Mouse (Mus musculus) embryonic stem cell, embryonic (primary cell): ENCODE data around the gene Pltp.

Experiments
- CTCF ChIA-PET, 4 experiments: fragments of 300-600 bp in 2 of 4; fragments of 350-600 bp in 2 of 4; sonication (Branson Sonifier 250); formaldehyde crosslinking; loops; one replicate each; lab custom pipeline; 2022; ENCODE audit warnings: inconsistent platforms in 2 of 4; lab: Charles Lee
- POLR2A ChIA-PET, 4 experiments: fragments of 300-600 bp in 2 of 4; fragments of 350-600 bp in 2 of 4; sonication (Branson Sonifier 250); formaldehyde crosslinking; loops; one replicate each; lab custom pipeline; 2022; ENCODE audit warnings: antibody characterized with exemption in 4 of 4, inconsistent platforms in 1 of 4; lab: Charles Lee

Gene Pltp

DNA sequence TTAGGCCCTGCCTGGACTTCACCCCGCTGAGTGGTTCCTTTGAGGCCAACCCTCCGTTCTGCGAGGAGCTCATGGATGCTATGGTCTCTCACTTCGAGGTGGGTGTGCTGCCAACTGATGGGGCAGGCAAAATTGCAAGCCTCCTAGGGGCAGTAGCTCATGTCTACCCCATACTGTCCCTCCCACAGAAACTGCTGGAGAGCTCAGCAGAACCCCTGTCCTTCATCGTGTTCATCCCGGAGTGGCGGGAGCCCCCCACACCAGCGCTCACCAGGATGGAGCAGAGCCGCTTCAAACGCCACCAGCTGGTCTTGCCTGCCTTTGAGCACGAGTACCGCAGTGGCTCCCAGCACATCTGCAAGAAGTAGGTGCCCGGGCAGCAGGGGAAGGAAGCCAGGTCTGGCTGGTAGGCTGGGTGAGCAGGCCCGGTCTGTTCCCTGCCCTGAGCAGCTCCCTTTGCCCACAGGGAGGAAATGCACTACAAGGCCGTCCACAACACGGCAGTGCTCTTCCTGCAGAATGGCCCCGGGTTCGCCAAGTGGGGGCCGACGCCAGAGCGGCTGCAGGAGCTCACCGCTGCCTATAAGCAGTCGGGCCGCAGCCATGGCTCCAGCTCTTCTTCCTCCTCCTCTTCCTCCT lies 33.0 kb upstream of the Pltp start:
- CTCF ChIA-PET, result interaction anchor here in 2 of 4 experiments (0.7 to 1.8 kb wide), 8 partner anchors 9 to 96 kb away, joined by 3 to 5 read pairs (median 3); partner anchors contain the start of gene Zfp335 (in 1 of the 2)
- POLR2A ChIA-PET, result interaction anchor here (0.5 to 7.9 kb wide), 40 partner anchors 8 to 1546 kb away, joined by 3 to 81 read pairs (median 5); partner anchors contain the start of genes Acot8 (in 2 of the 4), Pcif1 (in 2 of the 4), Zfp335 (in 2 of the 4) and Zswim3 (in 2 of the 4)

DNA sequence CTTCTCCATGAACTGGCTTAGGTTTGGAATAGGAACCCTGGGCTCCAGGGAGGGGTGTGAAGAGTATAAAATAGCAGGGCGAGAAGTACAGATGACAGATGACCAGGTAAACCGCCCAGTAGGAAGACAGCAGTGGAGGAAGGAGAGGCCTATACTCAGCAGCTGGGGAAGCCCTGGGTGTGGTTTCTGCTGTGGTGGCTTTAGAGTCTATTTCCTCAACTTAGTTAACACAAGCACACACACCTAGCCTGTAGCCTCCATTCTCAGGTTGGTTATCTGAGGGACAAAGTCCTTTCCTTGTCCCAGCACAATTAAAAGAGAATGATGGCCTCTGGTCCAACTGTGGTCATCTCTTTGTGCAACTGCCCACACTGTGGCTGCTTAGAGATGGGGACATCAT lies 32.4 kb upstream of the Pltp start:
- POLR2A ChIA-PET, result interaction anchor here in 3 of 4 experiments (1.2 to 7.9 kb wide), 22 partner anchors 9 to 85 kb away, joined by 3 to 81 read pairs (median 7); partner anchors contain the start of genes Pcif1 (in 2 of the 3), Zfp335 (in 2 of the 3), Acot8 (in 1 of the 3) and Pltp (in 1 of the 3)
- CTCF ChIA-PET, result interaction anchor here in 1 of 4 experiments (1.4 to 1.8 kb wide), 4 partner anchors 9 to 96 kb away, joined by 3 to 5 read pairs (median 4); partner anchors contain the start of gene Zfp335

DNA sequence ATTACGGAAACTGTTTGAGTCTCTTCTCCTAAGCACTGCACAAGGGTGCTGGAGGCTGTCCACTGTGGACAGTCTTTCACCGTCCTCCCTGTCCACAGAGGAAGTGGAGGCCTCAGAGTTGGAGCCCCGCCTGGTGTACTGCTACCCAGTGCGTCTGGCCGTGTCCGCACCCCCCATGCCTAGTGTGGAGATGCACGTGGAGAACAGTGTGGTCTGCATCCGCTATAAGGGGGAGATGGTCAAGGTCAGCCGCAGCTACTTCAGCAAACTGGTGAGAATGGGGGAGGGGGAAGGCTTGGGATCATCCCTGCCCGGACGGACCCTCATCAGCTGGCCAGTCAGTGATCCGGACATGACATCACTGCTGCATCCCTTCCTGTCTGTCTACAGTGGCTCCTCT lies 31.5 kb upstream of the Pltp start:
- POLR2A ChIA-PET, result interaction anchor here in 3 of 4 experiments (0.5 to 7.9 kb wide), 14 partner anchors 8 to 95 kb away, joined by 3 to 69 read pairs (median 4); partner anchors contain the start of genes Pcif1 (in 2 of the 3), Acot8 (in 1 of the 3), Ctsa (in 1 of the 3) and Neurl2 (in 1 of the 3)
- CTCF ChIA-PET, result interaction anchor here in 2 of 4 experiments (0.6 kb wide), 2 partner anchors 22 to 876 kb away, joined by 3 read pairs; no protein-coding TSS in a partner anchor

DNA sequence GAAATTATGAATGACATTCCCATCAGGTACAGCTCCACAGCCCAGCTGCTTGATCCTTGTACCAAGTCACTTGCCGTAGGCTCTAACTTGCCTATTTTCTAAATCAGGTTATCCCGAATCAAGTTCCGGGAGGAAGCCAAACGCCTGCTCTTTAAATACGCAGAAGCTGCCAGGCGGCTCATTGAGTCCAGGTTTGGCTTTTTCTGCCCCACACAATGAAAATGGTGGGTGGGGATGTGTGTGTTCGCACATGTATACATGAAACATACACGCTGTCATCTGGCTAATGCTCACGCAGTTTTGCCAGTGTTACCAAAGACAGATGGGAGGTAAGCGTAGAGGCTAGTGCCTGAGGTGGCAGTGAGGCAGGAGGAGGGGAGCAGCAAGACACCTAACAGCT lies 29.1 kb upstream of the Pltp start:
- ChIA-PET POLR2A (interaction anchor here in 3 of 4 experiments (0.9 to 7.0 kb wide), 25 partner anchors 8 to 93 kb away, joined by 3 to 54 read pairs (median 5); partner anchors contain the start of genes Zfp335 (in 2 of the 3), Zswim1 (in 2 of the 3), Pcif1 (in 1 of the 3) and Pltp (in 1 of the 3)), CTCF (interaction anchor here in 2 of 4 experiments (0.8 to 1.3 kb wide), 3 partner anchors 10 to 19 kb away, joined by 3 read pairs; no protein-coding TSS in a partner anchor)

DNA sequence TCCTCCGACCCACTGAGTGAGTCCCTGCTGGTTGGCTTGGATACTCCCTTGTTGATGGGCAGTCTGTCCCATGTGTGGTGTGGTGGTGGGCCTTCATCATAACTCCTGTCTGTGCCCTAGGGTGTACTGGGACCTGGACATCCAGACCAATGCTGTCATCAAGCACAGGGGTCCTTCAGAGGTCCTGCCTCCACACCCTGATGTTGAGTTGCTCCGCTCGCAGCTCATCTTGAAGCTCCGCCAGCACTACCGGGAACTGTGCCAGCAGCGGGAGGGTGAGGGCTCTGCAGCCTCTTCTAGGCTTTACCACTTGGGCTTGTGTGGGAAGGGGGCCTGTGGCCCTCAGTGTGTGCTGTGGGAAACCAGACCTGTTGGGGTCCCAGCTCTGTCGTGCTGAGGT lies 28.3 kb upstream of the Pltp start:
- ChIA-PET CTCF (interaction anchor here in 3 of 4 experiments (0.8 to 1.3 kb wide), 6 partner anchors 9 to 101 kb away, joined by 3 read pairs; no protein-coding TSS in a partner anchor), POLR2A (interaction anchor here in 3 of 4 experiments (0.6 to 7.0 kb wide), 25 partner anchors 7 to 92 kb away, joined by 3 to 54 read pairs (median 5); partner anchors contain the start of genes Zfp335 (in 2 of the 3), Pltp (in 1 of the 3) and Zswim1 (in 1 of the 3))

DNA sequence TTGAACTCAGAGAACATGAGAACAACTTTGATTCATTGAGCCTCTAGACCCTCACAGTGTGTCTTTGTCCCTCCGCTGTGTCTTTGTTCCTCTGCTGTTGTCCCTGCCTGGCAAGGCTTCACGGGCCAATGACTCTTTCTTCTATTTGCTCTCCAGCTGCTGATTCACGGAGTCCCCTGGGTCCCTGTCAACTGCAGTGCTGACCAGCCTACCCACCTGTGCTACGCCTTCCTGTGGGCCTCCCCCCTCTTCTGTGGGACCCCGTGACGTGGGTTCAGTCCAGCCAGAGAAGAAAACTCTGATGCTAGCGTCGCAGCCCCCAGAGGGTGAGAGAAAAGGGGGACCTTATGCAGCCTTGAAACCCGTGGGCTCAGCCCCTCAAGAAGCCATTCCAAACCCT lies 25.1 kb upstream of the Pltp start:
- POLR2A ChIA-PET, result interaction anchor here in 3 of 4 experiments (0.7 to 7.0 kb wide), 6 partner anchors 7 to 1016 kb away, joined by 3 to 44 read pairs (median 9); partner anchors contain the start of gene Zmynd8 (in 1 of the 3)
- CTCF ChIA-PET, result interaction anchor here in 1 of 4 experiments (0.6 kb wide), 1 partner anchor 28 kb away, joined by 5 read pairs; no protein-coding TSS in a partner anchor

DNA sequence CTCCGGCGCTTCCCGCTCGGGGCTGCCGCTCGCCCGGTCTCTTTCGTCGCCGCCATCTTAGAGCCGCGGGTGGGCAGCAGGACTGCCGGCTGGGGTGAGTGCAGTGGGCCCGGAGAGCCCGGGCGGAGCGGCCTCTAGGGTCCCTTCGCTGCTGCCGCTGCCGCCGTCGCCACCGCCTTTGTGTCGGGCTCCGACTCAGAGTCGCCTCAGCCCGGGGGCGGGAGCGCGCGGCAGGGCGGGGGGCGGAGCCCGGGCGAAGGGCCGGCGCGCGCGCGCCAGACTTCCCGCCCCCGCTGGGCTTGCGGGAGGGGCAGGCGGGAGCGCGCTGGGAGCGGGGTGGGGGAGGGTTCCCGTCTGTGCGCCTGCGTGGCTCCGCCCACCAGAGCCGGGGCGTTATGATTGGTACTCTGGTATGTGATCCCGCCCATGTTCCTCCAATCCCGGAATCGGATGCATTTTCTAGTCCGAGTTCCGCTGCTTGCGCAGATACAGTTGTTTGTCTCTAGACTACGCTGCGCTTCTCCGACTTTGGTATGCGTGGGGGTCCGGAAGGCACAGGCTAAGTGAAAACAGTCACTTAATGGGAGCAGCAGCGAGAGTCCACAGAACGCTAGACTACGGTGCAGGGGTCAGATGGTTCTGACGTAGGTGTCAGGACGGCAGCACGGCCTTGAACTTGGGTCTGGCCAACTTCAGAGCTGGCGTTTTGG lies 22.2 kb upstream of the Pltp start:
- CTCF ChIA-PET, result interaction anchor here in 1 of 4 experiments (0.6 to 1.7 kb wide), 3 partner anchors 8 to 85 kb away, joined by 3 to 8 read pairs (median 3); no protein-coding TSS in a partner anchor
- POLR2A ChIA-PET, result interaction anchor here (0.6 to 17.8 kb wide), 35 partner anchors 9 to 118 kb away, joined by 3 to 347 read pairs (median 4); partner anchors contain the start of genes Ctsa (in 2 of the 4), Neurl2 (in 2 of the 4), Acot8 (in 1 of the 4) and Pltp (in 1 of the 4)

DNA sequence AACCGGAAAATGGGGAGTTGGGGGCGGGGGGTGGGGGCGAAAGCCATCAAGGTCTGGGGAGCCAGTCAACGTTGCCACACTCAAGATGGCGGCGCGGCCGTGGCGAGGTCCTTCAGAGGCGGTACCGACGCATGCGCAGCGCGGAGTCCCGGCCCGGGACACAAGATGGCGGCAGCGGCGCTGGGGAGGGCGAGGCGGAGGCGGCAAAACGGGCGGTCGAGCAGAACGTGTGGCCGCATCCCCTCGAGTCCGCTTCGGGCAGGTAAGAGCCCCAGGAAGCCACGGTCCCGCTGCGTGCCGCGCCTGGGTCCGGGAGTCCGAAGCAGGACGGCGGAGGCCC lies 21.7 kb upstream of the Pltp start, which contains the start of gene Pcif1:
TSS of gene Pcif1 (plus strand) at position 77 of the 340 bp plus-strand sequence.
- ChIA-PET POLR2A (interaction anchor here (0.6 to 17.8 kb wide), 45 partner anchors 8 to 159 kb away, joined by 3 to 347 read pairs (median 8); partner anchors contain the start of genes Acot8 (in 3 of the 4), Pltp (in 3 of the 4), Zfp335 (in 3 of the 4) and Zswim1 (in 3 of the 4)), CTCF (interaction anchor here in 3 of 4 experiments (0.5 to 5.2 kb wide), 9 partner anchors 12 to 529 kb away, joined by 3 to 48 read pairs (median 4); no protein-coding TSS in a partner anchor)

DNA sequence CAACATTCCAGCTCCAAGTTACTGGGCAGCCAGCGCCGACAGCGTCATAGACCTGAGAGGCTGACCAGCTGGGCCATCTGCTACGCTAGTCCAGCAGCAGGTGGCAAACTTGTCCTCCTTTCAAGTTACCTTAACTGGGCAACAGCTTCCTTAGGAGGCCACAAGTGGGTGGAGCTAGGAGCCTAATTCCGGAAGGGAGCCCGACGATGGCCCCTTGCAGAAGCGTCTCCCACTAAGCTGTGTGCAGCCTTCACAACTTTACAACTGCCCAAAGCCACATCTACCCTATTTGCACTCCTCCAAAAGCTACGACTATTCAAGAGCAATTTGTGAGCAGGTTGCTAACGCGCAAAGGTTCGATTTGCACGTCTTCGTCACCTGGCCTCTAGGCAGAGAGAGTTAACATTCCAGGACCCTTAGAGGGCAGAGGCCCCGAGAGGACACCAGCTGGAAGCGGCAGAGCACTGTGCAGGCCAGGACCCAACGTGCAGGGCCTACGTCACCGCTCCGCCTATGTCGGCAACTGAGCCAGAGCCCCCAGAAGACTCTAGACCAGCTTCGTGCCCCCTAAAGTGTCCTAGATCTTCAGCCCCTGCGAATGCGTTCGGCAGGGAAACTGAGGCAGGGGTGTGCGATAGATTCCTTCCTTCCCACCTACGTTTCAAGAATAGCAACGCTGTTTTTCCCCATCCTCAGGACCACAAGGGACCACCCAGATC lies 21.2 kb upstream of the Pltp start:
- POLR2A ChIA-PET, result interaction anchor here (0.6 to 17.8 kb wide), 64 partner anchors 8 to 422 kb away, joined by 3 to 347 read pairs (median 5); partner anchors contain the start of genes Acot8 (in 3 of the 4), Pltp (in 3 of the 4), Zfp335 (in 3 of the 4) and Zswim1 (in 3 of the 4)

DNA sequence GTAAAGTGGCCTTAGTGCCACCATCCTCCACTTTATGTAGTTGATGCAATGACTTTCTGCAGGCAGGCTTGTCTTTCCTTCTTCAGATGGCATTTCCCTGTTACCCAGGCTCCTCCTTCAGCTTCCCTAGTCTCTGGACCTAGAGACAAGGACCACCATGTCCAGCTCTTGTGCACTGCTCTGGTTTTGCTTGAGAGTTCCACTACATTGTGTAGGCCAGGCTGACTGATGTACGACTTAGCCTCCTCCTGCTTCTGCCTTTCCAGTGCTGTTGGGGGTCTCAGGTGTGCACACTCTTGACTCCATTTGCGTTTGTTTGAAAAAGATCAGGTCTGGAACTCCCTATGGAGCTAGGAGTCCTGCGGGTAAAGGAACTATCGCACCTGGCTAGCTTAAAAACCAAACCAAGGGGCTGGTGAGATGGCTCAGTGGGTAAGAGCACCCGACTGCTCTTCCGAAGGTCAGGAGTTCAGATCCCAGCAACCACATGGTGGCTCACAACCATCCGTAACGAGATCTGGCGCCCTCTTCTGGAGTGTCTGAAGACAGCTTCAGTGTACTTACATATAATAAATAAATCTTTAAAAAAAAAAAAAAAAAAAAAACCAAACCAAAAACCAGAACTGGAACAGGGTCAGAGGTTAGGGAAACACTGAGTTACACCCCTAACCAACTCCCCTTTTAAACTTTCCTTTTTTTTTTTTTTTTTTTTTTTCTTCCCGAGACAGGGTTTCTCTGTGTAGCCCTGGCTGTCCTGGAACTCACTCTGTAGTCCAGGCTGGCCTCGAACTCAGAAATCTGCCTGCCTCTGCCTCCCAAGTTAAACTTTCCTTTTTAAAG lies 20.1 kb upstream of the Pltp start:
- ChIA-PET CTCF (interaction anchor here (0.6 to 5.2 kb wide), 41 partner anchors 9 to 922 kb away, joined by 3 to 48 read pairs (median 5); no protein-coding TSS in a partner anchor), POLR2A (interaction anchor here (0.5 to 17.8 kb wide), 77 partner anchors 8 to 933 kb away, joined by 3 to 347 read pairs (median 5); partner anchors contain the start of genes Pltp (in 4 of the 4), Zfp335 (in 3 of the 4), Zswim1 (in 3 of the 4) and Acot8 (in 2 of the 4))

More for the DNA sequence above, 21.2 kb upstream of the Pltp start:
- CTCF ChIA-PET, result interaction anchor here (0.5 to 5.2 kb wide), 17 partner anchors 11 to 529 kb away, joined by 3 to 48 read pairs (median 5); partner anchors contain the start of gene Zswim1 (in 1 of the 4)

DNA sequence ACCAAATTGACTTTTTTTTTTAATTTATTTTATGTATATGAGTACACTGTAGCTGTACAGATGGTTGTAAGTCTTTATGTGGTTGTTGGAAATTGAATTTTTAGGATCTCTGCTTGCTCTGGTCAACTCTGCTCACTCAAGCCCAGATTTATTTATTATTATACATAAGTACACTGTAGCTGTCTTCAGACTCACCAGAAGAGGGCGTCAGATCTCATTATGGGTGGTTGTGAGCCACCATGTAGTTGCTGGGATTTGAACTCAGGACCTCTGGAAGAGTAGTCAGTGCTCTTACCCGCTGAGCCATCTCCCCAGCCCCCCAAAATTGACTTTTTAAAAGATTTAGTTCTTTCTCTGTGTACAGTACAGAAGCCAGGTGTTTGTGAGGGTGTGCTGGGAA lies 18.1 kb upstream of the Pltp start:
- ChIA-PET POLR2A (interaction anchor here (1.0 to 17.8 kb wide), 29 partner anchors 9 to 117 kb away, joined by 4 to 347 read pairs (median 18); partner anchors contain the start of genes Acot8 (in 2 of the 4), Ctsa (in 2 of the 4), Neurl2 (in 2 of the 4) and Pltp (in 2 of the 4)), CTCF (interaction anchor here in 3 of 4 experiments (1.1 to 5.2 kb wide), 8 partner anchors 8 to 83 kb away, joined by 3 to 48 read pairs (median 5); no protein-coding TSS in a partner anchor)

DNA sequence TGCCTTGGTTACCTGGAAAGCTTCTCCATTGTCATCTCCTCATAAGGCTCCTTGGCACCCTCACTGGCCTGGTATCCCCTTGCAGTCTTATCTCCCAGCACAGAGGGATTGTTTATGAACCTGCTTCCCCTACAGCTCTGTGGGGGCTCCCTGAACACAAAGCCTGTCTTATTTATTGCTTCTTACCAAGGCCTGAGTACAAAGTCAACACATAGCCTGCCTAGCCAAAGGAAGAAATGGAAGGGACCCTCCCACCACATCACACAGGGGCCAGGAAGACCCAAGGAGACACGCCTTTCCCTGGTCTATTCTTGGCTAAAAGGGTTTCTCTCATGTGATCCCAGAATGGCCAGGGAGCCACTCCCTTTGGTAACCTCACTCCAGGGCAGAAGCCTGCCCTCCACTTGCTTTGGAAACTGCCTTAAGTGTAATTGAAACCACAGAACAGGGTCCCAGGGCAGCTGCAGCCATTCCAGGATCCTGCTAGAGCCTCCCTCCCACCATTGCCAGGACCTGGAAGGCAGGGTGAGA lies 16.8 kb upstream of the Pltp start:
- POLR2A ChIA-PET, result interaction anchor here (0.5 to 17.8 kb wide), 57 partner anchors 8 to 114 kb away, joined by 3 to 347 read pairs (median 4); partner anchors contain the start of genes Pltp (in 3 of the 4), Acot8 (in 2 of the 4), Ctsa (in 2 of the 4) and Neurl2 (in 2 of the 4)
- CTCF ChIA-PET, result interaction anchor here in 3 of 4 experiments (0.5 to 5.2 kb wide), 12 partner anchors 8 to 88 kb away, joined by 3 to 48 read pairs (median 4); partner anchors contain the start of gene Ctsa (in 1 of the 3)

DNA sequence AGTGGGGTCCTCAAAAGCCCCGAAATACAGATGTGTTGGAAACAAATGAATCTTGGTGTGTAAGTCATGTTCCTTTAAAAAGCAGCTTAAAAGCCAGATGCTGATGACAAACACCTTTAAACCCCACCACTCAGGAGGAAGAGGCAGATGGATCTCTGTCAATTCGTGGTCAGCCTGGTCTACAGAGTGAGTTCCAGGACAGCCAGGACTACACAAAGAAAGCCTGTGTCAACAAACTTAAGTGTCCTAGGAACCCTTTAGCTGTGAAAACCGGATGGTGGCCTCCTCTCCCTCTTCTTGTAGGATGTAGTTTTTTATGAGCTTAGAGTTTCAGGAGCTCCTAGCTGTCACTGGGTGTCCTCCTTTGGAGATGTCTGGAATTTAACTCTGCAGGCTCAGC lies 16.1 kb upstream of the Pltp start:
- ChIA-PET POLR2A (interaction anchor here in 3 of 4 experiments (0.5 to 17.8 kb wide), 41 partner anchors 7 to 147 kb away, joined by 3 to 347 read pairs (median 6); partner anchors contain the start of genes Acot8 (in 2 of the 3), Pltp (in 2 of the 3), Zswim1 (in 2 of the 3) and Zswim3 (in 2 of the 3)), CTCF (interaction anchor here in 3 of 4 experiments (0.7 to 1.4 kb wide), 4 partner anchors 28 to 79 kb away, joined by 3 to 7 read pairs (median 6); no protein-coding TSS in a partner anchor)

DNA sequence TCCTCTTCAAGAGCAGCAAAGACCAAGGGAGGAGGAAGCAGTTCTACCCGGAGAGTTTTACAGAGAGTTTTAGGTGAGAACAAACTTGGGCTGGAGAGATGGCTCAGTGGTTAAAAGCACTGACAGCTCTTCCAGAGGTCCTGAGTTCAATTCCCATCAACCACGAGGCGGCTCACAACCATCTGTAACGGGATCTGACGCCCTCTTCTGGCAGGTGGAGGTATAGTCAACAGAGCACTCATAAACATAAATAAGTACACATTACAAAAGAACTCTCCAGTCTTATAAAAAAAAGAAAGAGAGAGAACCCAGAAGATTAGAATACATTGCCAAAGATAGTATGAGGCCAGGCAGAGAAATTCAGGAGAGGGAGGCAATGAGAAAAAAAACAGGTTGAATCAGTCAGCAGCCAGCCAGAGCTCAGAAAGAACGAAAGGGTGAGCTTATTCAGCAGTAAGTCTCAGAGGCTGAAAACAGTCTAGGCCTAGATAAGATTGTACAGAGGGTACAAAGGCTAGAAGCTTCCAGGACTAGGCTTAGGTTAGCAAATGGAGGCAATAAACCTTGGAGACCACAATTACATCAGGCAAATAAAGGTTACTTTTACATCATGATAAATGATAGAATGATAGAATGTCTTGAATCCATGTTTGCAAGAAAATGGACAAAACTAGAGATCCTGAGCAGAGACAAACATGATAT lies 14.2 kb upstream of the Pltp start:
- POLR2A ChIA-PET, result interaction anchor here in 2 of 4 experiments (0.9 to 17.8 kb wide), 10 partner anchors 13 to 67 kb away, joined by 3 to 347 read pairs (median 14); partner anchors contain the start of genes Pltp (in 2 of the 2), Acot8 (in 1 of the 2), Zfp335 (in 1 of the 2) and Zswim1 (in 1 of the 2)

More for the DNA sequence above, 14.2 kb upstream of the Pltp start:
- CTCF ChIA-PET, result interaction anchor here in 3 of 4 experiments (0.6 to 6.8 kb wide), 18 partner anchors 8 to 1308 kb away, joined by 3 to 88 read pairs (median 4); partner anchors contain the start of genes Pltp (in 1 of the 3) and Snx21 (in 1 of the 3)
